Mouse (Mus musculus): Measurements from ENCODE around the gene Raet1d. TPM values are rescaled to one million over a fixed set of nuclear protein-coding genes. Genes with fewer than 3 reads are reported as not detected.
A peak's percentile ranks its signal among the peaks of the same experiment; 100 is the strongest.
"Not testable (repeated sequence)": the region's sequence is repeated elsewhere in the genome, so short reads cannot be mapped to it uniquely, and the experiment has no call there.

Raet1d gene
- polyA plus RNA-seq, 1 experiment from 2014 or later, result 13.7 TPM

GRCm38 (mm10) chr10:22391616-22392015 lies 31.3 kb downstream of the Raet1d start:
- not testable (repeated sequence) for ATAC-seq (replicated peaks; ENCODE audit: low FRiP score); H3K9ac ChIP-seq; H3K4me3 ChIP-seq (replicated peaks); H3K36me3 ChIP-seq; H3K27ac ChIP-seq; H3K4me1 ChIP-seq; H3K27me3 ChIP-seq; H3K4me2 ChIP-seq; H3K9me3 ChIP-seq (replicated peaks)
- 85% methylated on average over 4 of the region's 5 CpGs for WGBS

GRCm38 (mm10) chr10:22393028-22393824 lies 32.9 kb downstream of the Raet1d start:
- WGBS, result no CpG with 5 or more reads among the region's 2 CpGs
- H3K4me1 ChIP-seq; H3K4me3 ChIP-seq (replicated peaks); H3K36me3 ChIP-seq; H3K9ac ChIP-seq; H3K4me2 ChIP-seq; H3K9me3 ChIP-seq (replicated peaks); H3K27me3 ChIP-seq; ATAC-seq (replicated peaks; ENCODE audit: low FRiP score); H3K27ac ChIP-seq: not testable (repeated sequence)

GRCm38 (mm10) chr10:22396680-22397079 lies 36.3 kb downstream of the Raet1d start:
- not testable (repeated sequence) for H3K27ac ChIP-seq; H3K4me2 ChIP-seq; ATAC-seq (replicated peaks; ENCODE audit: low FRiP score); H3K27me3 ChIP-seq; H3K36me3 ChIP-seq; H3K4me3 ChIP-seq (replicated peaks); H3K9ac ChIP-seq; H3K4me1 ChIP-seq; H3K9me3 ChIP-seq (replicated peaks)
- 19% methylated on average over 1 of the region's 1 CpGs for WGBS

- not testable (repeated sequence) for H3K27me3 ChIP-seq; H3K27ac ChIP-seq; H3K9me3 ChIP-seq (replicated peaks); H3K36me3 ChIP-seq; H3K9ac ChIP-seq; H3K4me3 ChIP-seq (replicated peaks); H3K4me2 ChIP-seq; H3K4me1 ChIP-seq
- ATAC-seq (replicated peaks; ENCODE audit: low FRiP score), result peak; percentile 85
- WGBS, result 2% methylated on average over 9 of the region's 11 CpGs
These were observed 42.0 kb downstream of the Raet1d start for GRCm38 (mm10) chr10:22402225-22402917.

GRCm38 (mm10) chr10:22413702-22414494 lies 53.5 kb downstream of the Raet1d start:
- not testable (repeated sequence) for H3K9me3 ChIP-seq (replicated peaks); H3K27me3 ChIP-seq; H3K36me3 ChIP-seq; H3K4me3 ChIP-seq (replicated peaks); H3K4me1 ChIP-seq; H3K4me2 ChIP-seq; H3K27ac ChIP-seq; H3K9ac ChIP-seq
- 12% methylated on average over 2 of the region's 8 CpGs for WGBS
- peak; percentile 82; the same call in 1 of the 2 replicates for ATAC-seq (replicated peaks; ENCODE audit: low FRiP score)

Other genes with a start within 250 kb of the Raet1d start
- 21.6 and 29.6 TPM in 2 replicates for gene E030030I06Rik, start 211.3 kb upstream of the Raet1d start, polyA plus RNA-seq (2015; fragmentation: Nextera tagmentation; extraction: Ambion mirVana)
- gene Raet1e, start 202.0 kb upstream of the Raet1d start, polyA plus RNA-seq (2015; fragmentation: Nextera tagmentation; extraction: Ambion mirVana), result 11.7 and 12.7 TPM in 2 replicates
- gene H60b, start 202.0 kb upstream of the Raet1d start, polyA plus RNA-seq (2015; fragmentation: Nextera tagmentation; extraction: Ambion mirVana), result 1.1 and 1.2 TPM in 2 replicates

Measured in kidney, embryonic 15.5 days (tissue).